Mouse (Mus musculus) midbrain, embryonic 12.5 days (tissue): Measurements from ENCODE around the gene Sema5b. TPM values are rescaled to one million over a fixed set of nuclear protein-coding genes. Genes with fewer than 3 reads are reported as not detected.

Experiments used
- ATAC-seq: fragments of 200-750 bp; cut with Nextera tagmentation; 2 replicates; pipeline ENCODE4 v1.8.0; 2017; ENCODE audit warnings: low read depth, moderate TSS enrichment, moderate library complexity; ENCODE audit not compliant: low FRiP score
- H3K27ac ChIP-seq: fragments of 300-500 bp; sonication (generic); replicated peaks from 2 replicates; pipeline ENCODE4 v1.5.1; 2016; ENCODE audit warnings: mild to moderate bottlenecking
- H3K27me3 ChIP-seq: fragments of 300-500 bp; sonication (generic); 2 replicates; pipeline ENCODE4 v1.6.1; 2016; ENCODE audit warnings: mild to moderate bottlenecking
- H3K36me3 ChIP-seq: fragments of 300-500 bp; sonication (generic); 2 replicates; pipeline ENCODE4 v1.6.1; 2016
- H3K4me1 ChIP-seq: fragments of 300-500 bp; sonication (generic); 2 replicates; pipeline ENCODE4 v1.6.1; 2016
- H3K4me2 ChIP-seq: fragments of 300-500 bp; sonication (generic); replicated peaks from 2 replicates; pipeline ENCODE4 v1.6.1; 2016; ENCODE audit warnings: mild to moderate bottlenecking, moderate library complexity
- H3K4me3 ChIP-seq: fragments of 300-500 bp; sonication (generic); 2 replicates; pipeline ENCODE4 v1.5.1; 2016; ENCODE audit warnings: mild to moderate bottlenecking
- H3K9ac ChIP-seq: fragments of 300-500 bp; sonication (generic); replicated peaks from 2 replicates; pipeline ENCODE4 v1.6.1; 2016; ENCODE audit warnings: mild to moderate bottlenecking, moderate library complexity
- H3K9me3 ChIP-seq: fragments of 300-500 bp; sonication (generic); 2 replicates; pipeline ENCODE4 v1.6.1; 2016; ENCODE audit warnings: mild to moderate bottlenecking
- WGBS: fragments of 180-500 bp; shearing (Covaris S2); methylation state at CpG from one replicate; pipeline ENCODE4 v1.1.7; 2016; 5-methylcytosine and 5-hydroxymethylcytosine counted together
- polyA plus RNA-seq: library from polyadenylated mRNA; unstranded; fragments of >200 nt; fragmentation: Nextera tagmentation; extraction: Ambion mirVana; gene quantifications from 2 replicates; pipeline ENCODE4 v1.2.1, GENCODE M21; 2016

Gene Sema5b
- polyA plus RNA-seq, 1 experiment from 2014 or later, result 67.6 TPM

GRCm38 (mm10) chr16:35524200-35524599, 16.7 kb upstream of the Sema5b start:
- no peak for ATAC-seq
- no peaks in the 10 kb centered on the region for H3K27me3 ChIP-seq
- no peak overlapping the region for H3K4me3 ChIP-seq
- peaks cover 2% of the 10 kb centered on the region; the same call in 1 of the 2 replicates for H3K4me1 ChIP-seq
- H3K36me3 ChIP-seq, result no peaks in the 10 kb centered on the region
- H3K4me2 ChIP-seq, result no peak overlapping the region
- H3K9me3 ChIP-seq, result no peaks in the 10 kb centered on the region
- H3K9ac ChIP-seq, result no peak overlapping the region
- 79% methylated on average over 4 of the region's 4 CpGs for WGBS
- no peak overlapping the region for H3K27ac ChIP-seq

GRCm38 (mm10) chr16:35534630-35535029, 6.3 kb upstream of the Sema5b start:
- Histone ChIP-seq H3K27me3 (peaks cover 37% of the 10 kb centered on the region), H3K4me3 (no peak overlapping the region), H3K27ac (no peak overlapping the region), H3K4me2 (no peak overlapping the region), H3K4me1 (peaks cover 4% of the 10 kb centered on the region; the same call in 1 of the 2 replicates), H3K9ac (no peak overlapping the region), H3K9me3 (no peaks in the 10 kb centered on the region), H3K36me3 (no peaks in the 10 kb centered on the region)
- no peak for ATAC-seq
- WGBS, result 68% methylated on average over 3 of the region's 3 CpGs

- peaks cover 37% of the 10 kb centered on the region for H3K27me3 ChIP-seq
Observed at GRCm38 (mm10) chr16:35537651-35538050, 3.3 kb upstream of the Sema5b start.

GRCm38 (mm10) chr16:35539041-35539440, 1.9 kb upstream of the Sema5b start:
- no peak overlapping the region for H3K4me2 ChIP-seq
- peaks cover 25% of the 10 kb centered on the region for H3K4me1 ChIP-seq
- peaks cover 37% of the 10 kb centered on the region for H3K27me3 ChIP-seq
- H3K9ac ChIP-seq, result no peak overlapping the region
- H3K9me3 ChIP-seq, result no peaks in the 10 kb centered on the region
- H3K4me3 ChIP-seq, result no peak overlapping the region
- H3K27ac ChIP-seq, result no peak overlapping the region
- ATAC-seq, result no peak
- no peaks in the 10 kb centered on the region for H3K36me3 ChIP-seq
- 52% methylated on average over 10 of the region's 10 CpGs for WGBS

More at GRCm38 (mm10) chr16:35537651-35538050, 3.3 kb upstream of the Sema5b start:
- H3K36me3 ChIP-seq, result no peaks in the 10 kb centered on the region
- H3K27ac ChIP-seq, result no peak overlapping the region
- ATAC-seq, result no peak
- 86% methylated on average over 8 of the region's 8 CpGs for WGBS
- H3K9me3 ChIP-seq, result no peaks in the 10 kb centered on the region
- H3K4me3 ChIP-seq, result no peak overlapping the region
- no peak overlapping the region for H3K9ac ChIP-seq
- no peak overlapping the region for H3K4me2 ChIP-seq
- H3K4me1 ChIP-seq, result peaks cover 14% of the 10 kb centered on the region

GRCm38 (mm10) chr16:35540333-35541116, 420 bp upstream of the Sema5b start:
- H3K4me3 ChIP-seq, result peak overlapping the region; percentile 90

GRCm38 (mm10) chr16:35541661-35542420, 896 bp downstream of the Sema5b start:
- Histone ChIP-seq H3K9me3 (no peaks in the 10 kb centered on the region), H3K4me2 (peak overlapping the region; percentile 75), H3K4me3 (peak overlapping the region; percentile 90), H3K27me3 (peaks cover 27% of the 10 kb centered on the region), H3K4me1 (peaks cover 31% of the 10 kb centered on the region), H3K27ac (peak overlapping the region; percentile 90), H3K9ac (peak overlapping the region; percentile 93), H3K36me3 (peaks cover 6% of the 10 kb centered on the region)
- WGBS, result under 1% methylated on average over 52 of the region's 54 CpGs
- peak; percentile 57 for ATAC-seq

More at GRCm38 (mm10) chr16:35540333-35541116, 420 bp upstream of the Sema5b start:
- under 1% methylated on average over 23 of the region's 23 CpGs for WGBS
- Histone ChIP-seq H3K4me1 (peaks cover 27% of the 10 kb centered on the region), H3K4me2 (peak overlapping the region; percentile 75), H3K27me3 (peaks cover 33% of the 10 kb centered on the region), H3K36me3 (0 out of 2 replicates have a peak, but pooled peaks cover 2% of the 10 kb centered on the region), H3K9me3 (no peaks in the 10 kb centered on the region), H3K27ac (peak overlapping the region; percentile 90), H3K9ac (peak overlapping the region; percentile 93)
- peak; percentile 32; the same call in 1 of the 2 replicates for ATAC-seq

GRCm38 (mm10) chr16:35542421-35542780, 1.5 kb downstream of the Sema5b start:
- Histone ChIP-seq H3K4me2 (peak overlapping the region; percentile 75), H3K9ac (peak overlapping the region; percentile 93), H3K9me3 (no peaks in the 10 kb centered on the region), H3K36me3 (peaks cover 6% of the 10 kb centered on the region), H3K4me1 (peaks cover 31% of the 10 kb centered on the region), H3K4me3 (peak overlapping the region; percentile 90), H3K27me3 (peaks cover 23% of the 10 kb centered on the region), H3K27ac (peak overlapping the region; percentile 90)
- no peak for ATAC-seq
- WGBS, result 1% methylated on average over 27 of the region's 27 CpGs

- Histone ChIP-seq H3K9ac (no peak overlapping the region), H3K9me3 (no peaks in the 10 kb centered on the region), H3K27ac (no peak overlapping the region), H3K27me3 (no peaks in the 10 kb centered on the region), H3K4me3 (no peak overlapping the region), H3K4me1 (peaks cover 31% of the 10 kb centered on the region), H3K36me3 (peaks cover 19% of the 10 kb centered on the region), H3K4me2 (no peak overlapping the region)
- ATAC-seq, result no peak
- 88% methylated on average over 4 of the region's 4 CpGs for WGBS
Observed at GRCm38 (mm10) chr16:35545723-35546122, 4.8 kb downstream of the Sema5b start.

- Histone ChIP-seq H3K9ac (no peak overlapping the region), H3K36me3 (peaks cover 34% of the 10 kb centered on the region), H3K4me3 (no peak overlapping the region), H3K9me3 (no peaks in the 10 kb centered on the region), H3K27me3 (no peaks in the 10 kb centered on the region), H3K4me1 (peaks cover 24% of the 10 kb centered on the region), H3K4me2 (no peak overlapping the region), H3K27ac (no peak overlapping the region)
- no peak for ATAC-seq
Observed at GRCm38 (mm10) chr16:35547966-35548365, 7.0 kb downstream of the Sema5b start.

- WGBS, result 100% methylated on average over 2 of the region's 2 CpGs
- no peaks in the 10 kb centered on the region for H3K9me3 ChIP-seq
- ATAC-seq, result no peak
- no peaks in the 10 kb centered on the region for H3K27me3 ChIP-seq
- H3K36me3 ChIP-seq, result peaks cover 34% of the 10 kb centered on the region
- peaks cover 22% of the 10 kb centered on the region for H3K4me1 ChIP-seq
- no peak overlapping the region for H3K4me2 ChIP-seq
- H3K4me3 ChIP-seq, result no peak overlapping the region
- H3K27ac ChIP-seq, result no peak overlapping the region
- H3K9ac ChIP-seq, result no peak overlapping the region
Observed at GRCm38 (mm10) chr16:35549354-35549753, 8.4 kb downstream of the Sema5b start.

GRCm38 (mm10) chr16:35555596-35556482, 14.9 kb downstream of the Sema5b start:
- peak overlapping the region; percentile 56; the same call in 1 of the 2 replicates for H3K27ac ChIP-seq
- H3K27me3 ChIP-seq, result no peaks in the 10 kb centered on the region
- peaks cover 33% of the 10 kb centered on the region for H3K4me1 ChIP-seq
- no peak for ATAC-seq
- WGBS, result 79% methylated on average over 15 of the region's 15 CpGs
- H3K9me3 ChIP-seq, result no peaks in the 10 kb centered on the region
- H3K9ac ChIP-seq, result no peak overlapping the region; the same call in 1 of the 2 replicates
- peaks cover 14% of the 10 kb centered on the region; the same call in 1 of the 2 replicates for H3K36me3 ChIP-seq
- H3K4me3 ChIP-seq, result no peak overlapping the region
- no peak overlapping the region for H3K4me2 ChIP-seq
